Comparison of ENCODE assay signal across 17 mouse cellular contexts in the genomic region with DNA sequence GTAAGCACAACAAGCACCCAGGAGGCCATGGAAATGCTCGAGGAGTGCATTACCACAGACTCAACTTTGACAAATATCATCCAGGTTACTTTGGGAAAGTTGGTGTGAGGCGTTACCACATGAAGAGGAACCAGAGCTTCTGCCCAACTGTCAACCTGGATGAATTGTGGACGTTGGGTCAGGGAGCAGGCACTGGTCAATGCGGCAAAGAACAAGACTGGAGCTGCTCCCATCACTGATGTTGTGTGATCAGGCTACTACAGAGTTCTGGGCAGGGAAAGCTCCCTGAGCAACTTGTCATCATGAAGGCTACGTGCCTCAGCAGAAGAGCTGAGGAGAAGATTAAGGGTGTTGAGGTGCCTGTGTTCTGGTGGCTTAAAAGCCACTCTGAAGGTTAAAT.
"Had no signal": no experiment of that assay in that cellular context is flagged by ENCODE, and none has a peak within 500 bp of the region (broad histone marks: within the 10 kb centered on the region; RNA-seq: fewer than 3 reads in every experiment).

No protein-coding gene starts in this region.

- H3K9me3 ChIP-seq: neural tube, embryonic 12.5 days; neural tube, embryonic 13.5 days; neural tube, embryonic 15.5 days; stomach, embryonic 15.5 days had no signal

- H3K27me3 ChIP-seq: neural tube, embryonic 12.5 days; neural tube, embryonic 13.5 days; neural tube, embryonic 15.5 days; stomach, embryonic 15.5 days had no signal

- H3K36me3 ChIP-seq: neural tube, embryonic 12.5 days; neural tube, embryonic 13.5 days; neural tube, embryonic 15.5 days; stomach, embryonic 15.5 days had no signal

- DNase-seq: retina, postnatal 1 day; right cerebral cortex, adult 18-20 months; right cerebral cortex, postnatal 14 days; right cerebral cortex, postnatal 25 days; right cerebral cortex, postnatal 4 days; spleen, adult 18-20 months; thymus, adult 18-20 months; thymus, adult 2 months; thymus, postnatal 14 days; thymus, postnatal 25 days; thymus, postnatal 36 days; thymus, postnatal 4 days had no signal

- H3K4me3 ChIP-seq: neural tube, embryonic 12.5 days; neural tube, embryonic 13.5 days; neural tube, embryonic 15.5 days; stomach, embryonic 15.5 days had no signal

- H3K9ac ChIP-seq: neural tube, embryonic 12.5 days; neural tube, embryonic 13.5 days; neural tube, embryonic 15.5 days; stomach, embryonic 15.5 days had no signal

- H3K27ac ChIP-seq: neural tube, embryonic 12.5 days; neural tube, embryonic 13.5 days; neural tube, embryonic 15.5 days; stomach, embryonic 15.5 days; stomach, postnatal 0 days had no signal

- H3K4me2 ChIP-seq: neural tube, embryonic 12.5 days; neural tube, embryonic 13.5 days; neural tube, embryonic 15.5 days; stomach, embryonic 15.5 days had no signal
